Mouse (Mus musculus) T-helper 1 cell (primary cell): ENCODE data around the gene Inpp5a.

ENCODE experiments used
- in situ Hi-C: fragments of 300-600 bp; cut with MboI, MseI; formaldehyde crosslinking; loops from one replicate; pipeline ENCODE4 v1.15.1; 2025; ENCODE audit warnings: high pct_unique_total_duplicates

Inpp5a gene

GRCm38 (mm10) chr7:139371389-139371788 lies 17.5 kb upstream of the Inpp5a start:
- in situ Hi-C loops: no loop called here

- in situ Hi-C loops: no loop called here
These were observed 11.5 kb upstream of the Inpp5a start for GRCm38 (mm10) chr7:139377381-139377780.

GRCm38 (mm10) chr7:139378355-139378754 lies 10.6 kb upstream of the Inpp5a start:
- in situ Hi-C loops: no loop called here

GRCm38 (mm10) chr7:139379745-139380144 lies 9.2 kb upstream of the Inpp5a start:
- in situ Hi-C loops: no loop called here

GRCm38 (mm10) chr7:139380225-139380624 lies 8.7 kb upstream of the Inpp5a start:
- in situ Hi-C loops: no loop called here

GRCm38 (mm10) chr7:139381877-139382276 lies 7.0 kb upstream of the Inpp5a start:
- in situ Hi-C loops: no loop called here

GRCm38 (mm10) chr7:139382796-139383195 lies 6.1 kb upstream of the Inpp5a start:
- in situ Hi-C loops: no loop called here

GRCm38 (mm10) chr7:139384500-139384899 lies 4.4 kb upstream of the Inpp5a start:
- in situ Hi-C loops: no loop called here

GRCm38 (mm10) chr7:139384916-139385530 lies 3.9 kb upstream of the Inpp5a start:
- in situ Hi-C loops: no loop called here

GRCm38 (mm10) chr7:139386933-139387690 lies 1.8 kb upstream of the Inpp5a start:
- in situ Hi-C loops: no loop called here

GRCm38 (mm10) chr7:139387921-139388669 lies 814 bp upstream of the Inpp5a start:
- in situ Hi-C loops: no loop called here

- in situ Hi-C loops: no loop called here
These were observed 378 bp downstream of the Inpp5a start for GRCm38 (mm10) chr7:139389213-139389761.

- in situ Hi-C loops: no loop called here
These were observed 1.5 kb downstream of the Inpp5a start for GRCm38 (mm10) chr7:139390380-139390779.

GRCm38 (mm10) chr7:139390926-139391325 lies 2.0 kb downstream of the Inpp5a start:
- in situ Hi-C loops: no loop called here

- in situ Hi-C loops: no loop called here
These were observed 2.8 kb downstream of the Inpp5a start for GRCm38 (mm10) chr7:139391691-139392090.

- in situ Hi-C loops: no loop called here
These were observed 3.2 kb downstream of the Inpp5a start for GRCm38 (mm10) chr7:139392106-139392505.

- in situ Hi-C loops: no loop called here
These were observed 3.9 kb downstream of the Inpp5a start for GRCm38 (mm10) chr7:139392691-139393235.

GRCm38 (mm10) chr7:139397521-139397920 lies 8.6 kb downstream of the Inpp5a start:
- in situ Hi-C loops: no loop called here

- in situ Hi-C loops: no loop called here
These were observed 9.2 kb downstream of the Inpp5a start for GRCm38 (mm10) chr7:139398111-139398510.

GRCm38 (mm10) chr7:139398530-139399021 lies 9.7 kb downstream of the Inpp5a start:
- in situ Hi-C loops: no loop called here

GRCm38 (mm10) chr7:139399572-139399971 lies 10.7 kb downstream of the Inpp5a start:
- in situ Hi-C loops: no loop called here
